Mouse (Mus musculus): ENCODE measurements at regions not wholly inside any gene's neighbourhood (a gene's known extent, or its start where the extent isn't known, plus 50 kb on each side); places are given as distances from the start of the nearest gene placed in this dataset.

DNA sequence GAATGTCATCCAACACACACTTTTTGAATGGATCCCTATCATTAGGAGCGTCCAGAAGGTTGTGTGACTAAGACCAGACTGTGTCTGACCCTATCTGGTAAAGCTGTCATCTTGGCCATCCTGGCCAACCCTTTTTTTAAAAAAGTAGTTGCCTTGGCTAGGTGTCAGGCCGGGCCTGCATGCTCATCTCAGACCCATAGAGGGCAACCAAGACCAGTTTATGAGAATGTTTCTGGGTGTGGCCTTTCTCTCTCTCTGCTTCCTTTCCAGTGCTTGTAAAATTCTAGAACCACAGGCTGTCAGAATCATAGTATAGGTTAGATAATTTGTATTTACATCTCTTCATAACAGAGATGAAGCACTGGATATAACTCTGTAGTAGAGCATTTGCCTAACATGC lies 62.8 kb upstream of the Las1l start:
- peak; percentile 37 for DNase-seq (ENCODE audit: low spot score)

GRCm38 (mm10) chrX:96020407-96020806 lies 63.6 kb upstream of the Las1l start:
- DNase-seq (ENCODE audit: low spot score), result no peak

DNA sequence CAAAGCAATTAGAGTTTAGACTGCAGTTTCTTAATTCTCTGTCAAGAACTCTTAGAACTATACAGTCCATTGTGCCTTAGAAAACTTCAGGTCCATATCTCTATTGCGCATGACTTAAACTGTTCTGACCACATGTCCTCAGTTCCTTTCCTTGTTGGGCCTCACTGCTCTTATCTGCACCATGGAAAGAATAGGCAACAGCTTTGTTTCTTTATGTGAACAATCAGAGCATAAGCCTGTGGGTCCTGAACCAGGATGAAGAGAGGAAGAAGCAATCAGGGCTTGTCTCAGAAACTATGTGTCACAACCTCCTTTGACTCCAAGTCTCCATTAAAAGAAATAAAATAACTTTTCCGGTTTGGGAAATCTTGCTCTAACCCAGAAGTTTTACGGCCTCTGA lies 68.6 kb upstream of the Las1l start:
- DNase-seq (ENCODE audit: low spot score), result no peak

DNA sequence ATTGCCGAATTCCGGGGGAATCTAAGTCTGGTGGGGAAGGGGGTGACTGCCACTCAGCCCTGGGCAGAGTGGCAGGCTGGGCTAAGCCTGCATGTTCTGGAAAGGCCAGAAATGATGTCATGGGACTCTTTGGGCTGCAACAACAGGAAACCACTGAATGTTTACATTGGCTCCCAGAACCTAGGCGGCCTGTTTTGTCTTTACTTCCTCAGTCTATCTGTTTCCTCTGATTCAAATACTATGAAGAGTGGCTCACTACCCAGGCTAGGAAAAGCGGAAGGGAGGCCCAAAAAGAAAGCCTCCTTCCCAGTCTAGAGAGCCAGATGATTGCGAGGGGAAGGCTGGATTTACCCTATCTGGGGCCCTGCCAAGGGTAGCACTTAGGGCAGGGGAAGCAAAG lies 69.1 kb upstream of the Las1l start:
- DNase-seq (ENCODE audit: low spot score), result no peak

- no peak for DNase-seq (ENCODE audit: low spot score)
These were observed 64.3 kb upstream of the Msn start for GRCm38 (mm10) chrX:96031591-96031990.

GRCm38 (mm10) chrX:96035307-96035706 lies 60.5 kb upstream of the Msn start:
- DNase-seq (ENCODE audit: low spot score), result no peak

GRCm38 (mm10) chrX:96042193-96042592 lies 53.6 kb upstream of the Msn start:
- DNase-seq (ENCODE audit: low spot score), result no peak

Data from ovary, postnatal 14 days (tissue).